Mouse (Mus musculus) ovary, adult 10 weeks (tissue): ENCODE results near the gene Os9. TPM values are rescaled to one million over a fixed set of nuclear protein-coding genes. Genes with fewer than 3 reads are reported as not detected.

Experiments
- polyA plus RNA-seq: library from polyadenylated mRNA; stranded (reverse); fragments of 350-450 nt; fragmentation: Illumina TruSeq; extraction: RNeasy Lipid Tissue Mini Kit (QIAGEN cat#74804); gene quantifications from one replicate; pipeline ENCODE4 v1.2.3, GENCODE M21; 2014

The Os9 gene
- 8.6 TPM for polyA plus RNA-seq

GRCm38 (mm10) chr10:127121066-127121477, at the start of gene Os9:
Gene Os9 (minus strand): TSS chr10:127121131.

GRCm38 (mm10) chr10:127164631-127165353, 43.9 kb upstream of the Os9 start, which contains the start of gene B4galnt1:
Gene B4galnt1 (plus strand): TSS chr10:127165225.

GRCm38 (mm10) chr10:127075080-127075479, 45.9 kb downstream of the Os9 start, which contains the start of gene Agap2:
Gene Agap2 (plus strand): TSS chr10:127075284.

GRCm38 (mm10) chr10:127070190-127071121, 50.5 kb downstream of the Os9 start, which contains the start of gene Tspan31:
Gene Tspan31 (minus strand): TSS chr10:127070264.

GRCm38 (mm10) chr10:127063239-127063872, 57.6 kb downstream of the Os9 start, which contains the start of gene Cdk4:
Gene Cdk4 (plus strand): TSS chr10:127063534.

GRCm38 (mm10) chr10:127059968-127060916, 60.7 kb downstream of the Os9 start, which contains the start of gene March9:
Gene March9 (minus strand): TSS chr10:127060184.

GRCm38 (mm10) chr10:127047954-127048353, 73.0 kb downstream of the Os9 start, which contains the start of gene Cyp27b1:
Gene Cyp27b1 (plus strand): TSS chr10:127048250.

Other genes with a start within 250 kb of the Os9 start
- 5.4 TPM for gene Atp23, start 219.8 kb downstream of the Os9 start, polyA plus RNA-seq
- gene Ctdsp2, start 142.4 kb downstream of the Os9 start, polyA plus RNA-seq: 49.7 TPM
- gene Avil, start 120.4 kb downstream of the Os9 start, polyA plus RNA-seq: not detected
- 6.6 TPM for gene Tsfm, start 90.3 kb downstream of the Os9 start, polyA plus RNA-seq
- 4.7 TPM for gene Mettl1, start 79.7 kb downstream of the Os9 start, polyA plus RNA-seq
- gene Eef1akmt3, start 79.6 kb downstream of the Os9 start, polyA plus RNA-seq: 0.26 TPM
- not detected for gene Cyp27b1, start 72.9 kb downstream of the Os9 start, polyA plus RNA-seq
- 3.0 TPM for gene March9, start 60.9 kb downstream of the Os9 start, polyA plus RNA-seq
- 50.1 TPM for gene Cdk4, start 57.6 kb downstream of the Os9 start, polyA plus RNA-seq
- gene Tspan31, start 50.9 kb downstream of the Os9 start, polyA plus RNA-seq: 60.6 TPM
- 0.23 TPM for gene Agap2, start 45.8 kb downstream of the Os9 start, polyA plus RNA-seq
- gene B4galnt1, start 44.1 kb upstream of the Os9 start, polyA plus RNA-seq: 0.31 TPM
- gene Slc26a10, start 59.5 kb upstream of the Os9 start, polyA plus RNA-seq: not detected
- 18.3 TPM for gene Arhgef25, start 69.0 kb upstream of the Os9 start, polyA plus RNA-seq
- 2.9 TPM for gene Dtx3, start 74.6 kb upstream of the Os9 start, polyA plus RNA-seq
- gene Pip4k2c, start 90.5 kb upstream of the Os9 start, polyA plus RNA-seq: 11.7 TPM
- 0.26 TPM for gene Kif5a, start 142.2 kb upstream of the Os9 start, polyA plus RNA-seq
- gene Dctn2, start 145.2 kb upstream of the Os9 start, polyA plus RNA-seq: 16.8 TPM
- gene Mbd6, start 167.9 kb upstream of the Os9 start, polyA plus RNA-seq: 3.0 TPM
- 11.4 TPM for gene Mars, start 190.7 kb upstream of the Os9 start, polyA plus RNA-seq
- 0.20 TPM for gene Arhgap9, start 200.8 kb upstream of the Os9 start, polyA plus RNA-seq
- 0.48 TPM for gene Gli1, start 220.8 kb upstream of the Os9 start, polyA plus RNA-seq
- not detected for gene Inhbe, start 233.3 kb upstream of the Os9 start, polyA plus RNA-seq
- not detected for gene Inhbc, start 249.3 kb upstream of the Os9 start, polyA plus RNA-seq